Mouse (Mus musculus) heart, postnatal 0 days (tissue): ENCODE data around the gene Ky.

ENCODE experiments used
- CTCF ChIP-seq: IDR thresholded peaks from 2 replicates; pipeline ENCODE4 v1.5.1; 2016; ENCODE audit warnings: antibody characterized with exemption, control low read depth, low read depth
- EP300 ChIP-seq: IDR thresholded peaks from 2 replicates; pipeline ENCODE4 v1.6.1; 2016; ENCODE audit warnings: antibody characterized with exemption, low read depth

DNA sequence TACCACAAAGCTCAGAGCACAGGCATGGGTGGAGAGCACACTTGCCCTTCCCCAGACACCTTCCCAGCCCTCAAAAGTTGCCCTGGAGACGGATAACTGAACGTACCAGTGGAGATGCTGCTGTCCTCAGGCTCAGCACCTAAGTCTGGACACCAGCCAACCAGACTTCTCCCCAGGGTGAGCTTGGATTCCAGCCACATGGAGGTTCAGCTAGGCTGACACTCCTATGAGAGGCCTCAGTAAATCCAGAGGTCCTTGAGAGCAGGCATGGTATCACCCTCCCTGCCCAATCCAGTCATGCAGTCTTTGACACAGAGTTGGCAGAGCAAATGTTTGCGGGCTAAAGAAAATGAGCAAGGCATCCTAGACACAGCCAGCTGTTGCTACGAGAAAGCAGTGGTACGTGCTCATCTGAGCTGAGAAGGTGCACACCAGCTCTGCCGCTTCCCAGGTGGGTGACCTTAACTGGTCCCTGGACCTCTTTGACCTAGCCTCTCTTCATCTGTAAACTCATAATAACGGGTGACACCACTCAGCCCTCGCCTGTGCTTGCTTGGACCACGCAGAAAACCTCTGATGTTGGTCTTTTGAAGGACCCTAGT is 8.4 kb upstream of the Ky start:
- TF ChIP-seq EP300 (no peak), CTCF (no peak)
